Mouse (Mus musculus) cerebellum, adult 8-10 months (tissue): ENCODE data around the gene Isg15.
"Not testable (repeated sequence)": the region's sequence is repeated elsewhere in the genome, so short reads cannot be mapped to it uniquely, and the experiment has no call there.

Experiments
- DNase-seq: peaks from one replicate; pipeline ENCODE4 v3.0.0; 2022

The Isg15 gene

DNA sequence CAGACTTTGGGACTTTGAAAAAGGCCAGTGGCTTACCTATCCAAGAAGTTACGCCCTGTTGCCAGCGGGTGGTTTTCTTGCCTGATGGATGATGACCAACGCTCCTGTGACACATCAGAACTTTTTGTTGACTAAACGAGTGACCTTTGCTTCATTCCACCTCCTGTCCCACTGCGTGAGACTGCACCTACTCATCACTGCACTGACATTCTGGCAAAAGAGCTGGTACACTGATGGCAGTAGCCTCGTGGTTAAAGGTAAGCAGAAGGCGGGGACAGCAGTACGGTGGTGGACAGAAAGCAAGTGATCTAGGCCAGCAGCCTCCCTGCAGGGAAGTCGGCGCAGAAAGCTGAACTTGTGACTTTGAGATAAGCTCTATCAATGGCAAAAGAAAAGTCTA lies 49.7 kb downstream of the Isg15 start:
- not testable (repeated sequence) for DNase-seq
